Mouse (Mus musculus) thymus, adult 2 months (tissue): ENCODE measurements around the gene Zfp428. TPM values are rescaled to one million over a fixed set of nuclear protein-coding genes. Genes with fewer than 3 reads are reported as not detected.

ENCODE experiments used
- DNase-seq: peaks from one replicate; pipeline ENCODE4 v3.0.0; 2021
- H3K27ac ChIP-seq: fragments of 200-500 bp; 2 replicates; pipeline ENCODE4 v1.5.1; 2012; ENCODE audit warnings: low read length, control low read depth; ENCODE audit not compliant: control insufficient read depth, insufficient read depth
- H3K27me3 ChIP-seq: fragments of 200-500 bp; 2 replicates; pipeline ENCODE4 v1.6.1; 2012; ENCODE audit warnings: mild to moderate bottlenecking, low read length, moderate library complexity, mixed read lengths; ENCODE audit not compliant: control insufficient read depth, insufficient read depth
- H3K36me3 ChIP-seq: fragments of 200-500 bp; 2 replicates; pipeline ENCODE4 v1.6.1; 2012; ENCODE audit warnings: mild to moderate bottlenecking, low read length, moderate library complexity; ENCODE audit not compliant: control insufficient read depth, insufficient read depth
- H3K4me1 ChIP-seq: fragments of 200-500 bp; replicated peaks from 2 replicates; pipeline ENCODE4 v1.6.1; 2012; ENCODE audit warnings: low read length; ENCODE audit not compliant: control insufficient read depth, insufficient read depth
- H3K4me3 ChIP-seq: fragments of 200-500 bp; 2 replicates; pipeline ENCODE4 v1.5.1; 2012; ENCODE audit warnings: mild to moderate bottlenecking, low read length, control low read depth, moderate library complexity; ENCODE audit not compliant: control insufficient read depth, insufficient read depth
- CTCF ChIP-seq: fragments of 200-500 bp; IDR thresholded peaks from 2 replicates; pipeline ENCODE4 v1.5.1; 2012; ENCODE audit warnings: mild to moderate bottlenecking, control low read depth, low read length, moderate library complexity, borderline replicate concordance; ENCODE audit not compliant: control insufficient read depth, poor library complexity, insufficient read depth; ENCODE audit errors: extremely low read depth
- POLR2A ChIP-seq: fragments of 200-500 bp; IDR thresholded peaks from 2 replicates; pipeline ENCODE4 v1.6.1; 2012; ENCODE audit warnings: mild to moderate bottlenecking, low read length, control low read depth, moderate library complexity; ENCODE audit not compliant: control insufficient read depth, poor library complexity, insufficient read depth; ENCODE audit errors: extremely low read depth
- WGBS: fragments of 180-500 bp; shearing (Covaris S2); methylation state at CpG from one replicate; pipeline ENCODE4 v1.1.7; 2018; 5-methylcytosine and 5-hydroxymethylcytosine counted together
- polyA plus RNA-seq: library from polyadenylated mRNA; depleted of rRNA; stranded (reverse); fragments of >200 nt; gene quantifications from 2 replicates; pipeline ENCODE4 v1.2.3, GENCODE M21; 2012; rRNA removed

Zfp428 gene
- 14.4 and 18.7 TPM in 2 replicates for polyA plus RNA-seq

GRCm38 (mm10) chr7:24506838-24507725 is at the start of gene Zfp428:
Gene Zfp428 (plus strand): TSS chr7:24507006.
- WGBS, result under 1% methylated on average over 84 of the region's 84 CpGs
- H3K4me1 ChIP-seq, result peaks cover 8% of the 10 kb centered on the region; the same call in 1 of the 2 replicates
- H3K36me3 ChIP-seq, result no peaks in the 10 kb centered on the region
- no peaks in the 10 kb centered on the region; the same call in 1 of the 2 replicates for H3K27me3 ChIP-seq
- TF ChIP-seq POLR2A (no peak), CTCF (no peak)
- no peak within 1 kb of the TSS for H3K27ac ChIP-seq
- DNase-seq, result peak; percentile 66
- H3K4me3 ChIP-seq, result peak within 1 kb of the TSS; percentile 84

- peak; percentile 75 for DNase-seq
Observed at GRCm38 (mm10) chr7:24457726-24458370, 49.0 kb upstream of the Zfp428 start.

GRCm38 (mm10) chr7:24459440-24459839 is 47.4 kb upstream of the Zfp428 start:
- no peak overlapping the region for H3K4me3 ChIP-seq
- H3K27me3 ChIP-seq, result peaks cover 5% of the 10 kb centered on the region; the same call in 1 of the 2 replicates
- WGBS, result 93% methylated on average over 5 of the region's 5 CpGs
- H3K4me1 ChIP-seq, result peaks cover 60% of the 10 kb centered on the region
- TF ChIP-seq POLR2A, result no peak
- no peaks in the 10 kb centered on the region for H3K36me3 ChIP-seq
- no peak overlapping the region for H3K27ac ChIP-seq
- no peak for DNase-seq

More at GRCm38 (mm10) chr7:24457726-24458370, 49.0 kb upstream of the Zfp428 start:
- peaks cover 70% of the 10 kb centered on the region for H3K4me1 ChIP-seq
- no peak for TF ChIP-seq POLR2A
- no peak for TF ChIP-seq CTCF
- peaks cover 4% of the 10 kb centered on the region; the same call in 1 of the 2 replicates for H3K27me3 ChIP-seq
- H3K36me3 ChIP-seq, result no peaks in the 10 kb centered on the region
- WGBS, result 3% methylated on average over 10 of the region's 10 CpGs
- peak overlapping the region; percentile 86 for H3K27ac ChIP-seq
- 0 out of 2 replicates have a peak overlapping the region, but pooled peaks have one; percentile 2 for H3K4me3 ChIP-seq

GRCm38 (mm10) chr7:24459843-24460242 is 47.0 kb upstream of the Zfp428 start:
- H3K4me1 ChIP-seq, result peaks cover 60% of the 10 kb centered on the region
- peaks cover 5% of the 10 kb centered on the region; the same call in 1 of the 2 replicates for H3K27me3 ChIP-seq
- TF ChIP-seq POLR2A (no peak), CTCF (no peak)
- no peak overlapping the region for H3K27ac ChIP-seq
- H3K36me3 ChIP-seq, result no peaks in the 10 kb centered on the region
- H3K4me3 ChIP-seq, result no peak overlapping the region
- 87% methylated on average over 3 of the region's 3 CpGs for WGBS
- DNase-seq, result no peak

GRCm38 (mm10) chr7:24461376-24462051 is 45.3 kb upstream of the Zfp428 start:
- H3K36me3 ChIP-seq, result no peaks in the 10 kb centered on the region
- H3K27me3 ChIP-seq, result peaks cover 5% of the 10 kb centered on the region; the same call in 1 of the 2 replicates
- peaks cover 47% of the 10 kb centered on the region for H3K4me1 ChIP-seq
- no peak overlapping the region for H3K4me3 ChIP-seq
- no peak for DNase-seq
- TF ChIP-seq CTCF, result no peak
- no peak for TF ChIP-seq POLR2A
- H3K27ac ChIP-seq, result no peak overlapping the region
- WGBS, result 31% methylated on average over 14 of the region's 14 CpGs

GRCm38 (mm10) chr7:24462388-24463319 is 44.2 kb upstream of the Zfp428 start, which contains the start of gene Plaur:
Gene Plaur (plus strand): TSS chr7:24462484.
- no peak for TF ChIP-seq POLR2A
- no peak for TF ChIP-seq CTCF
- Histone ChIP-seq H3K27me3 (peaks cover 5% of the 10 kb centered on the region; the same call in 1 of the 2 replicates), H3K4me3 (peak within 1 kb of the TSS; percentile 11), H3K36me3 (no peaks in the 10 kb centered on the region), H3K4me1 (peaks cover 48% of the 10 kb centered on the region), H3K27ac (no peak within 1 kb of the TSS)
- 4% methylated on average over 27 of the region's 27 CpGs for WGBS
- no peak for DNase-seq
